Mouse (Mus musculus) embryonic facial prominence, embryonic 10.5 days (tissue): Measurements from ENCODE around the gene Npas2. TPM values are rescaled to one million over a fixed set of nuclear protein-coding genes. Genes with fewer than 3 reads are reported as not detected.

Source experiments
- DNase-seq: peaks from one replicate; pipeline ENCODE4 v3.0.0-alpha.2; 2017; ENCODE audit warnings: low spot score
- H3K27ac ChIP-seq: fragments of 300-500 bp; sonication (generic); replicated peaks from 2 replicates; pipeline ENCODE4 v1.5.1; 2016; ENCODE audit warnings: mild to moderate bottlenecking
- H3K27me3 ChIP-seq: fragments of 300-500 bp; sonication (generic); replicated peaks from 2 replicates; pipeline ENCODE4 v1.6.1; 2016; ENCODE audit warnings: low read depth, mild to moderate bottlenecking; ENCODE audit not compliant: poor library complexity, severe bottlenecking
- H3K36me3 ChIP-seq: fragments of 300-500 bp; sonication (generic); replicated peaks from 2 replicates; pipeline ENCODE4 v1.6.1; 2016; ENCODE audit warnings: mild to moderate bottlenecking, moderate library complexity
- H3K4me1 ChIP-seq: fragments of 300-500 bp; sonication (generic); 2 replicates; pipeline ENCODE4 v1.6.1; 2016
- H3K4me3 ChIP-seq: fragments of 300-500 bp; sonication (generic); 2 replicates; pipeline ENCODE4 v1.5.1; 2016; ENCODE audit warnings: mild to moderate bottlenecking, moderate library complexity
- H3K9me3 ChIP-seq: fragments of 300-500 bp; sonication (generic); 2 replicates; pipeline ENCODE4 v1.6.1; 2016; ENCODE audit warnings: mild to moderate bottlenecking
- WGBS: fragments of 180-500 bp; shearing (Covaris S2); methylation state at CpG from one replicate; pipeline ENCODE4 v1.1.7; 2016; 5-methylcytosine and 5-hydroxymethylcytosine counted together
- polyA plus RNA-seq: library from polyadenylated mRNA; unstranded; fragments of >200 nt; fragmentation: Nextera tagmentation; extraction: Ambion mirVana; gene quantifications from 2 replicates; pipeline ENCODE4 v1.2.1, GENCODE M21; 2016

The Npas2 gene
- polyA plus RNA-seq, 1 experiment from 2014 or later, result 0.12 TPM

DNA sequence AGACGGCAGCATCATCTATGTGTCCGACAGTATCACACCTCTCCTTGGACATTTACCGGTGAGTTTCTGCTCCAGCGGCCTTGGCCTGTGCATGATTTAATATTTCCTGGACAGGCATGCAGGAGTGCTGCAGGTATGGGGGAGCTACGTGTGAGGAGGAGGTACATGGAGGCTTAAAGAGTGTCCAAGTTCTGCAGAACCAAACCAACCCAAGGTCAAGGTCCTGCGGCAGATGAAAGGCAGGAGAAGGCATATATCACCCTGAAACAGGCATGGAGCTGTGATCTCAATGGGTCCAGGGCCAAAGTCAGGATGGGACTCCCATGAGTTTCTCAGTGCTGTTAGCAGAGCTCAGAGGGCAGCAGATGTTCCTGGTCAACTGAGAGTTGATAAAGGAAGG, 107.1 kb downstream of the Npas2 start:
- Histone ChIP-seq H3K27me3 (no peaks in the 10 kb centered on the region), H3K9me3 (no peaks in the 10 kb centered on the region), H3K27ac (no peak overlapping the region), H3K4me3 (no peak overlapping the region), H3K4me1 (0 out of 2 replicates have a peak, but pooled peaks cover 2% of the 10 kb centered on the region), H3K36me3 (no peaks in the 10 kb centered on the region)
- DNase-seq, result no peak
- 94% methylated on average over 6 of the region's 6 CpGs for WGBS

DNA sequence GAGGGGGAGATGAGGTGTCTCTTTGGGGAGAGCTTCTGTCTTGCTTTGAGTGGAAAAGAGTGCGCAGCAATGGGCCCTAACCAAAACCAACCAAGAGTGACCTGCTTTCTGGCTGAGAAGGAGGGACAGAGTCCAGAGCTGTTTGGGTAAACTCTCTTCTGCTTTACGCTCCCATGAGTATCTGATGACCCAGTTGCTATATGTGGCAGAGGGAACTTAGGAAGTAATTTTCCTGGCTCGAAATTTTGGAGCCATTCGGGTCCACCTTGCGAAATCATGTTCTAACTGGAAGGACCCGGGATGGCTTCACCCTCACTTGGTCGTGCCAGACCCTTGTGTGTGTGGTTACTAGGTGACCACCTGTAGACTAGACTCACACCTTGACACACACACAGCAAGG, 108.7 kb downstream of the Npas2 start:
- WGBS, result 89% methylated on average over 7 of the region's 7 CpGs

DNA sequence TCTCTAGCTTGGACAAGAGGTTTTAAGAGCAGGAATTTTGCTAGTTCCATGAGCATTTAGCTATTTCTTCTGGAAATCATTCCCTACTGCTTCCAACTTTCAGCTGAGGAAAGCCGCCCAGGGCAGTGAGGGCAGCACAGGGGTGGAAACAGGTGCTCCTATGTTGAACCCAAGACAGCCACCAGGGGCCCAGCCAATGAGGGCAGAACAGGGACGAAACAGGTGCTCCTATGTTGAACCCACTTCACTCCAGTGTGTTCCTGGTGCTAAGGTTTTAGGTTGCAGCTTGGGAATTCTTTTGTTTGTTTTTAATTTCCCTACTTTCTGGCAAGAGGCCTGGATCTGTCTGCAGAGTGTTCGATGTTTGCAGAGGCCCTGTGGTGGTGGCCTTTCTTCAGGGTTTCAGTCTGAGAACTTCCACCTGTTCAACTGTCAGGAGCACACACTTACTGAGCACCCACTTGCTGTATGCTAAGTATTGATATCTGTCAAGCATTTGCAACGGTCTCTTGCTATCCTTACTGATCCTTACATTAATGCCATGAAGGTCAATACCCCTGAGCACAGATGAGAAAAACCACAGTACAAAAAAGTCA, 109.6 kb downstream of the Npas2 start:
- no peak for DNase-seq
- Histone ChIP-seq H3K4me3 (no peak overlapping the region), H3K4me1 (peaks cover 13% of the 10 kb centered on the region), H3K27me3 (no peaks in the 10 kb centered on the region), H3K27ac (no peak overlapping the region), H3K9me3 (no peaks in the 10 kb centered on the region), H3K36me3 (no peaks in the 10 kb centered on the region)
- WGBS, result 72% methylated on average over 4 of the region's 4 CpGs

More for the DNA sequence above, 108.7 kb downstream of the Npas2 start:
- H3K27me3 ChIP-seq, result no peaks in the 10 kb centered on the region
- H3K27ac ChIP-seq, result no peak overlapping the region
- no peak overlapping the region for H3K4me3 ChIP-seq
- DNase-seq, result no peak
- no peaks in the 10 kb centered on the region for H3K36me3 ChIP-seq
- H3K9me3 ChIP-seq, result no peaks in the 10 kb centered on the region
- H3K4me1 ChIP-seq, result peaks cover 9% of the 10 kb centered on the region

DNA sequence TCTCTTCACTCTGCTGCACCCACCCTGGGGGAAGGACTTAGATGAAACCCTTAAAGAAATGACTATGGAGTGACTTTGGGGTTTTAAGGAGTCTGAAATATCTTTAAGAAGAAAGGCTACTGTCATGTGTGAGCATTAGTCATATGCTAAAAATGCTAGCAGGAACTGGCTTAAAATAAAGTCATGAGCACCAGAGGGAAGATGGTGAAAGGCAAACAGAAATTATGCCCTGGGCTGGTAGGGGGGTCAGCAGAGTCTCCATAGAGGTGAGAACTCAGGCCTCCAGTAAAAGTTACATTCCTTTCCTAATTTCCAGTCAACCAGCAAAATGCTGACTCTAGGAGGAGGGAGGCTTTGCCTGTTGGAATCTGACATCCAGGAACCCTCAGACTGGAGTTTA, 113.8 kb downstream of the Npas2 start:
- no peak overlapping the region for H3K27ac ChIP-seq
- no peaks in the 10 kb centered on the region for H3K27me3 ChIP-seq
- H3K4me3 ChIP-seq, result no peak overlapping the region
- H3K4me1 ChIP-seq, result peaks cover 17% of the 10 kb centered on the region
- DNase-seq, result no peak
- H3K9me3 ChIP-seq, result no peaks in the 10 kb centered on the region
- H3K36me3 ChIP-seq, result no peaks in the 10 kb centered on the region

DNA sequence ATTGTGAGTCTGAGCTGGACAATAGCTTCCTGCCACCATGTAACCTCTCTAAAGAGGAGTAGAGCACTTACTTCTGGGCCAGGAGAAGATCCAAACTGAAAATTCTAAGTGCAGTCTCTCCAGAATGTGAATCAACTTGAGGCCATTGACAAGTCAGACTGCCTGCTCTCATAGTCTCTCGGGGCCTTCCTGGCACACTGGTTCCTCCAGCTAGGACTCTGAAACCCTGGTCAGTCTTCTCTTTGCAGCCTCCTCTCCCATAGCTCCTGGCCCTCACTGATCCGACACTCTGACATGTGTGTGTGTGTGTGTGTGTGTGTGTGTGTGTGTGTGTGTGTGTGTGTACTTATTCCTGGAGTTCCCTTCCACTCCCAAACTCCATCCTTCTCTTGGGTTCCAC, 114.4 kb downstream of the Npas2 start:
- Histone ChIP-seq H3K9me3 (no peaks in the 10 kb centered on the region), H3K36me3 (no peaks in the 10 kb centered on the region), H3K4me3 (no peak overlapping the region), H3K27me3 (no peaks in the 10 kb centered on the region), H3K4me1 (peaks cover 23% of the 10 kb centered on the region), H3K27ac (no peak overlapping the region)
- DNase-seq, result no peak
- WGBS, result 88% methylated on average over 2 of the region's 2 CpGs

DNA sequence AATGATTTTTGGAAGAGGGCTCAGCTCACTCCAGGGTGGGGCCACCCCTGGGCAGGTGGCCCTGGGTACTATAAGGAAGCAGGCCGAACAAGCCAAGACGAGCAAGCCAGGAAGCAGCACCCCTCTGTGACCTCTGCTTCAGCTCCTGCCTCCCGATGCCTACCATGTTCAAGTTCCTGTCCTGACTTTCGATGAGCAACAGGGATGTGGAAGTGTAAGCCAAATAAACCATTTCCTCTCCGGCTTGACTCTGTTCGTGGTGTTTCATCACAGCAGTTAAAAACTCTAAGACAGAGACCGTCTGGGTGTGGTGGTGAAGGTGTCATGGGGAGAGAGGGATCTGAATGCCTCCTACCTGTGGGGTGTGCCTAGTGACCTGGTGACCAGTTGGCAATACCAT, 116.0 kb downstream of the Npas2 start:
- Histone ChIP-seq H3K27me3 (no peaks in the 10 kb centered on the region), H3K4me1 (peaks cover 26% of the 10 kb centered on the region), H3K9me3 (no peaks in the 10 kb centered on the region), H3K27ac (no peak overlapping the region), H3K36me3 (no peaks in the 10 kb centered on the region), H3K4me3 (no peak overlapping the region)
- DNase-seq, result no peak
- WGBS, result 89% methylated on average over 7 of the region's 7 CpGs

DNA sequence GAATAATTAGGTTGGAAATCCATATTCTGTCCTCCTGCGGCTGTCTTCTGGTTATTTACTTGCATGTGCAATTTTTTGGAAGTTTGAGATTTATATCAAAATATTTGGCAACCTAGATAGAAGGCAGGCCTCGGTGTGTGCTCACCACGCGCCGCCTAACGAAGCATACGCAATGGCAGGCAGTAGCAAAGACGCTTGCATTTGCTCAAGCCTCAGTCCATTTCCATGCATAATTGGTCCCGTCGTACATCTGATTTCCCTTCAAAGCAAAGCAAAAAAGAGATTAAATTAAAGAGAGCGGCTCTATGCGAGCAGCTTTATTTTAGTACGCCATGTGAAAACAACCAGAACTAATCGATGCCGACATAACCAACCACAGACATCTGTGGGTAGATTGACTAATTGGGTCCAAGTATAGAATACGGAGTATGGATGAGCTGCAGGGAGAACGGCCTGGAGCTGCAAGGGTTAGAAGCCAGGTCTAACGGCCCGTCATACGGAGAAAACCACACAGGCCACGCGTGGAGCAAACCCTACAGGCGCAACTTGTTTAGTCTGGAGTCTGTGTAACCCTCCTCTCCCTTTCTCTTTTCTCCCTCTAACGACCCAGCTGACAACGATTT, 118.9 kb downstream of the Npas2 start:
- Histone ChIP-seq H3K4me1 (peaks cover 17% of the 10 kb centered on the region), H3K27me3 (no peaks in the 10 kb centered on the region), H3K27ac (no peak overlapping the region), H3K9me3 (no peaks in the 10 kb centered on the region), H3K36me3 (no peaks in the 10 kb centered on the region), H3K4me3 (no peak overlapping the region)
- 62% methylated on average over 25 of the region's 25 CpGs for WGBS
- peak; percentile 35 for DNase-seq

DNA sequence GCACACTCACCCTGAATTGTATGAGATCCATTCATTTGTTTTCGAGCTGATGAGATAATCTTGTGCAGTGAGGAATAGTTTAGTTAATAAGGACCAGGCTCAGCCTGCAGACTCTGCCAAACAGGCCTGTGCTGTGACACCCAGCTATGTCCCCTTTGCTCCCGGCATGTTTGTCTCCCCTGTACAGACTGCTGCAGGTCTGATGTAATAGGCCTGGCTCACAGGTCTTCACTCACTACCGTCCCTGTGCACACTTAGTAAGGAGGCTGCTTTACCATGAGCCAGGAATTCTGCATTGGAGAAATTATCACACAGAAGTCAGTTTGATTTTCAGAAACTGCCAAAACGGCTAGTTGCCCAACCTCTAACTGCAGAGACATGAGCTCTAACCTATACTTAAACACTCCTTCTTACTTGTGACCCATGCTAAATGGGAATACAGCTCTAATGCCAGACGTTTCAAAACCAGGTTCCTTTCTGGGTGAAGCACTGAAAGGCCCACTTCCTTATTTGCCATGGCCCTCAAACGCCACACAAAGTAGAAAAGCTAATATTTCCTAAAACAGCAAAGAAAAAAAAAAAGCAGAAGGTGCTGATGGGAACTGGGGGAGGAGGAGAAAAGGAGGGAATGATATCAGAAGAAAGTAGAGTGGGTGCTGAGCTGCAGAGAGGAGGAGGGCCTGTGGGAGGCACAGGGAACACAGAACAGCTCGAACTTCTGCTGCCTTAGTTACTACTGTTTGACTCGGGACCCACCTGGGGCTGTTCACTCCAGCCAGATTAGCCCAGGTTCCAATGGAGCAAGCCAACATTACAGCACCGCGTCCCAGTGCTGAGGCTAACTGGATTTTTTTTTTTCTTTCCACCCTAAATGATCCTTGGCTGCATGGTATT, 120.1 kb downstream of the Npas2 start:
- Histone ChIP-seq H3K27ac (no peak overlapping the region), H3K4me1 (peaks cover 15% of the 10 kb centered on the region; the same call in 1 of the 2 replicates), H3K36me3 (no peaks in the 10 kb centered on the region), H3K27me3 (no peaks in the 10 kb centered on the region), H3K4me3 (no peak overlapping the region), H3K9me3 (no peaks in the 10 kb centered on the region)
- 78% methylated on average over 10 of the region's 10 CpGs for WGBS
- DNase-seq, result no peak

DNA sequence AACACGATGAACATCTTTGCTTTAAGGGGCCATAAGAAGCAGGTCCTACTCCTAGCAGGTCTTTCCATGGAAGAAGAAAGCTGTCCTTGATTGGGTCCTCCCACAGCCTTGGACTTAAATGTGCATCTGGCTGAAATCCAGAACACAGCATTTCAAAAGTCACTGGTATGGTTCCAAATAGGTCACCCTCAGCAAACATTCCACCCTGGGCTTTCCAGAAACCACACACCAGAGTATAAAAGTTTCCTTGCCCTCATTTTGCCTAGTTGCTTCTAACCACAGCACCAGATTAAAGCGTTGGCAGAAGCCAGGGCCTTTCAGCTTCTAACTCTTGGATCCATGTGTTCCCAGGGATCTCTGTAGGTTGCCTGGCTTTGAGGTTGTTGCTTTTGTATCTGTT, 124.4 kb downstream of the Npas2 start:
- Histone ChIP-seq H3K27ac (no peak overlapping the region), H3K27me3 (no peaks in the 10 kb centered on the region), H3K9me3 (no peaks in the 10 kb centered on the region), H3K4me1 (peaks cover 5% of the 10 kb centered on the region; the same call in 1 of the 2 replicates), H3K36me3 (no peaks in the 10 kb centered on the region), H3K4me3 (no peak overlapping the region)
- WGBS, result 82% methylated on average over 2 of the region's 2 CpGs
- no peak for DNase-seq

DNA sequence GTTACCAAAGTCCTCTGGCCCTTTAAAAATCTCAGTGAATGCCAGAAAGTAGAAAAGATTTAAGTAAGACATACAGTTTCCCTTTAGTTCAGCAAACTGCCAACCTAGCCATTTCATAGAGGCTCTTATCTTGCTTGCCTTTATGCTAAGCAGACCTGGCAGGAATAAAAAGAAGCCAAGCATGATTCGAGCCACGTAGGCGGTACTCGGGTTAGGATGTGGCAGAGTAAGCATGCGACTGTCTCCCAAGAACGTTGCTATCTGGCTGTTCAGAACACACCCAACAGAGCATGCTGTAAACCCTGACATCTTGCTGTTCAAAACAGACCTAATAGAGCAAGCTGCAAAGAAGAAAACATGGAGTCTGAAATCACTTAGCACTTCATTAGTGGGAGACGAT, 125.3 kb downstream of the Npas2 start:
- no peaks in the 10 kb centered on the region for H3K27me3 ChIP-seq
- DNase-seq, result no peak
- no peaks in the 10 kb centered on the region for H3K4me1 ChIP-seq
- H3K4me3 ChIP-seq, result no peak overlapping the region
- WGBS, result 90% methylated on average over 7 of the region's 7 CpGs
- H3K36me3 ChIP-seq, result no peaks in the 10 kb centered on the region
- no peak overlapping the region for H3K27ac ChIP-seq
- H3K9me3 ChIP-seq, result no peaks in the 10 kb centered on the region

DNA sequence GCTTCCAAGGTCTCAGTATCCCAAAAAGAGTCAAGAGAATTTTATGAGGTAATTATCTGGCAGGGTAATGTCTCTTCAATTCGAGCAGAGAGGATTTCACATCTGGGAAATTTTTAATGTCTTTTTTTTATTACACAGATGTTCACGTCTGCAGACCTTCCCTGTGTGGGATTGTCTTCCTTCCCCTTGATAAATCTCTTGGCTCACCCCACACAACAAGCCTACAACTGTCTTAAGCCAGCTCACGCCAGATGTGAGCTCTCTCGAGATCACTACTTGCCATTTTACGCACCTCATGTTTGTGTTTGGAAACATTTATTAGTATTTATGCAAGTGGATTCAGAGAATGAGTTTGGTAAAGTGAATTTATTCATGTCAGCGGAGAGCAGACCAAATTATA, 128.4 kb downstream of the Npas2 start:
- no peak overlapping the region for H3K27ac ChIP-seq
- H3K9me3 ChIP-seq, result no peaks in the 10 kb centered on the region
- H3K4me1 ChIP-seq, result no peaks in the 10 kb centered on the region
- 85% methylated on average over 6 of the region's 6 CpGs for WGBS
- H3K27me3 ChIP-seq, result no peaks in the 10 kb centered on the region
- H3K4me3 ChIP-seq, result no peak overlapping the region
- DNase-seq, result no peak
- H3K36me3 ChIP-seq, result no peaks in the 10 kb centered on the region

DNA sequence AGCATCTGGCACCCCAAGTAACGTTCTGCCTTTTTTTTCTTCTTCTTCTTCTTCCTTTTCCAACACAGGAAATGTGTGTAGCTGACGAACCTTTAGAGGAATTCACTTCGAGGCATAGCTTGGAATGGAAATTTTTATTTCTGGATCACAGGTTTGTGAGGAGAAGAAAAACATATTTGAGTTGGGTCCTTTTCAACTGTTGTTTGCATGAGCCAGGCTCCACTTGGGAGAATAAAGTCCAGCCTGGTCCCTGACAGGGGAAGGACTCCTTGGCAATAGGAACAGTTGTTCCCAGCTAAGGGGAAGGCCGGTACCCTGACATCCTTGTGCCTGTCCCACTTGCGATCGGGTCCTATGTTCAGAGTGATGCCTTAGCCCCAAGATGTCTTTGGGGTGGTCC, 131.7 kb downstream of the Npas2 start:
- no peaks in the 10 kb centered on the region for H3K4me1 ChIP-seq
- H3K4me3 ChIP-seq, result no peak overlapping the region
- H3K9me3 ChIP-seq, result no peaks in the 10 kb centered on the region
- no peaks in the 10 kb centered on the region for H3K36me3 ChIP-seq
- 87% methylated on average over 6 of the region's 6 CpGs for WGBS
- no peak overlapping the region for H3K27ac ChIP-seq
- DNase-seq, result no peak
- H3K27me3 ChIP-seq, result no peaks in the 10 kb centered on the region

DNA sequence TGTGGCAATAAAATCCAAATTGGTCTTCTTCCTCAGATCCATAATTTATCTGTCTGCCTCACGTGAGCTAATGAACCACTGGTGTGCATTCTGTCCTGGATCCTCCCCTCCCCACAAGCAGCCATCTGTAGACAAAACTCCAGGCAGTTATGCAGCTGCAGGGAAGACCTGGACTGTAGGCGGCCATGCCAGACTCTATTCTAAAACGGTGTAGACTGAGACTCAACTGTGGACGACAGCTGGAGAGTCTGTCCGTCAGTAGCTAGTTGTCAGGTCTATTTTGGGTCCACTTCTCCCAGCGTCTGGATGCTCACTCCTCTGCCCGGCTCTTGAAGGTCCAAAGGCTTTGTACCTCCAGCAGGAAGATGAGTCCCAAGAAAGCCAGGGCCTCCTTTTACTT, 134.0 kb downstream of the Npas2 start:
- no peak for DNase-seq
- no peak overlapping the region for H3K27ac ChIP-seq
- no peaks in the 10 kb centered on the region for H3K36me3 ChIP-seq
- H3K27me3 ChIP-seq, result no peaks in the 10 kb centered on the region
- no peak overlapping the region for H3K4me3 ChIP-seq
- WGBS, result 82% methylated on average over 7 of the region's 7 CpGs
- H3K9me3 ChIP-seq, result no peaks in the 10 kb centered on the region
- no peaks in the 10 kb centered on the region for H3K4me1 ChIP-seq
